Mouse (Mus musculus): Measurements from ENCODE around the gene Stard7.

The Stard7 gene

GRCm38 (mm10) chr2:127323667-127324066, 53.6 kb downstream of the Stard7 start:
- no peak for DNase-seq

GRCm38 (mm10) chr2:127324456-127324855, 54.4 kb downstream of the Stard7 start:
- DNase-seq, result no peak

DNA sequence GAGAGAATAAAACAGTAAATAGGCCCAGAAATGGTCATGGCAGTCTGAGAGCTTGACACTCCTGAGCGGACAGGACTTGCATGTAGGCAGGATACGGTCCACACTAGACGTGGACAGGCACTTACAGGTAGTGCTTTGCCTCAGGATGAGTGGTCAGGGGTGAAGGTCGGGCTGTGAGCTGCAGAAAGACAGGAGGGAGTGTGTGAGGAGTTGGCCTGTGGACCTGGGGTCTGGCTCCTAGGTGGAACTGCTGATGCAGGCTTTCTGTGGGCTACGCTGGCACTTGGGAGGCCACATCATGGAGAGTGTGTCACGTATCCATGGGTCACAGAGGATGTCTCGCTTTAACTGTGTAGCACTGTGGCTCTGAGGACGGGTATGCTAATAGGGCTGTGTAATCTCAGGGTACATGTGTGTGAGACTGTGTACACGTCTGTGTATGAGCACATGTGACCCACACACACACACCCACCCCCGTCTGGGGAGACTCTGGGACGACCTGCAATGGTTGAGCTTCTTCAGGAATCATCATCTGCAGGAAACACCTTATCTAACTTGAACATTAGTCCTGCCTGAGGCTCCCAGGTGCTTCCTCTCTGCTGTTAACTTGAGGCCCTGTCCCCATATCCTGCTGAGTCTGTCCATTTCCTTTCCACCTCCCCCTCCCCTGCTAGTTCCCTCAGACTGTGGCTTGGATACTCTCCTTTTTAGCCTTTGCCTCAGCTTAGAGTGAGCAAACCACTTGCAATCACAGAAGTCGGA, 58.3 kb downstream of the Stard7 start:
- DNase-seq, result no peak

GRCm38 (mm10) chr2:127332807-127333570, 63.0 kb downstream of the Stard7 start:
- no peak for DNase-seq

DNA sequence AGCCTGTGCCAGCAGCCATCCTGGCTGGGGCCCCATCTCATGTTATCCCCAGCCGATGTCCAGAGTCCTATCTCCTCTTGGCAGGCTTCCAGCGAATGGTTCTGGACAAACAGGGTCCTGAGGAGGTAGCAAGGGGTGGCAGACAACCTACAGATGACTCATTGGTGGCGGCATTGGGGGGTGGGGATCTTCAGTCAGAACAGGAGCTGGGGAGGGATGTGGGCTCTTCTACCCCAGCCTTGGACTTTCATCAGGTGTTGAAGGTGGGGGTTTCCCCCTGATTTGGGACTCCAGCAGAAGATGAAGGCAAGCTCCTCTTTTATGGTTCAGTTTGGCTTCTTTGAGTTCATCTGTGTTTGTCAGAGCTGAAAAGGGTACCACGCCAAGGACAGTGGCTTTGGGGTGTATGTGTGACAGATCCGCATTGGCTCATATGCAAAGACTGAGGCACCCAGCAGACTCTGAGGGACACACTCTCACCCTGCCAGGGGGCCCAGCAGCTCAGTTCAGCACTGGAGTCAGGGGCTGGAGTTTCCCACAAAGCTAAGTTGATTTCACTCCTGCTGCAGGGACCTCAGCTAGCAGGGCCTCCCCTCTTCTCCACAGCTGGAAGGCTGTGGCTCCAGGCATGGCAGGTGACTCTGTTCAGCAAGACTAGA, 64.1 kb downstream of the Stard7 start:
- DNase-seq, result no peak

GRCm38 (mm10) chr2:127335078-127335541, 65.1 kb downstream of the Stard7 start:
- DNase-seq, result no peak

DNA sequence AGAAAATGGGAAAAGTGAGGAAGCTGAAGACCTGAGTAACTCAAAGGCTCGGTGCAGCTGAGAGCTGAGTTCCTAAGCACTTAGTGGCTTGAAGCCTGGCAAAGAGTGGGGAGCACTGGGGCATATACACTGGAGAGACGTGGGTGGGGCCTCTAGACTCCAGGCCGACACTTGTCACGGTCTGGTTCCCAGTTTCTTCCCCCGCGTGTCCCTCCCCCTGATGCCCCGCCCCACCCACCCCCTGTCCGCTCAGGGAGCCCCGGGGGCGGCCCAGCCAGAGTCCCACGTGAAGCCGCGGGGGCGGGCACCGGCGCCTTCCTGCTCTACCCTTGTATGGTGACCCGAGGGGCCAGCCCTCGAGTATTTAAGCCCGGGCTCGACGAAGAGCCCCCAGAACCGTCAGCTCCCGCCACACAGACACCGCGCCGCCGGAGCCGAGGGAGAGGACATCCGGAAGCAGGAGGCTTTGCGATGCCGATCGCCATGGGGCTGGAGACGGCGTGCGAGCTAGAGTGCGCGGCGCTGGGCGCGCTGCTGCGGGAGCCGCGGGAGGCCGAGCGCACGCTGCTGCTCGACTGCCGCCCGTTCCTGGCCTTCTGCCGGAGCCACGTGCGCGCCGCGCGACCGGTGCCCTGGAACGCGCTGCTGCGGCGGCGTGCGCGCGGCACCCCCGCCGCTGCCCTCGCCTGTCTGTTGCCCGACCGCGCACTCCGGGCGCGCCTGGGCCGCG, 65.9 kb downstream of the Stard7 start, which contains the start of gene Dusp2:
Gene Dusp2 (plus strand): TSS at position 393 of the 730 bp plus-strand sequence.
- peak; percentile 54 for DNase-seq

DNA sequence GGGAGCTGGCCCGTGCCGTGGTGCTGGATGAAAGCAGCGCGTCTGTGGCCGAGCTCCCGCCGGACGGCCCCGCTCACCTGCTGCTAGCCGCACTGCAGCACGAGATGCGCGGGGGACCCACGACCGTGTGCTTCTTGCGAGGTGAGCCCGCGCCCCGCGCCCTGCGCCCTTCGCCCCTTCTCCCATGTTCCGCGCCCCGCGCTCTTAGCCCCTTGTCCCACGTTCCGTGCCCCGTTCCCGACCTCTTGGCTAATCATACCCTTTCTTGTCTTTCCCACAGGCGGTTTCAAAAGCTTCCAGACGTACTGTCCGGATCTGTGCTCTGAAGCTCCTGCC, 66.4 kb downstream of the Stard7 start:
- no peak for DNase-seq

GRCm38 (mm10) chr2:127336885-127337284, 66.9 kb downstream of the Stard7 start:
- no peak for DNase-seq

GRCm38 (mm10) chr2:127337531-127337930, 67.5 kb downstream of the Stard7 start:
- DNase-seq, result peak; percentile 46

DNA sequence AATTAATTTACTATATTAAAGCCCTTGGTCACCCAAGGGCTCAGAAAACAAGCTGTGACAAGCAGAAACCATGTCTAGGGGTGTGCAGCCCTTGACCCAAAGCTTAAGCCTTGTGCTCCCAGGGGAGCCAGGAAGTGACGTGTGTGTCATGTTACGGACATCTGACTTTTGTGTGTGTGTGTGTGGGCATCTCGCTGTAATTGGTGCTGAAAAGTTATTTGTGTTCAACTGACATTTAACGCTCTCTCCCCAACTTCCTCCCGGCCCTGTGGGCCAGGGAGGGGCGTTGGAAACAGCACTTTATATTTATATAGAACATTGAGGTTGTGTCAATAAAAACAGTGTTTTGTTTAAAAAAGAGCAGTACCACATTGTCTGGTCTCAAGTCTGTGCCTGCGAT, 68.0 kb downstream of the Stard7 start:
- DNase-seq, result no peak

DNA sequence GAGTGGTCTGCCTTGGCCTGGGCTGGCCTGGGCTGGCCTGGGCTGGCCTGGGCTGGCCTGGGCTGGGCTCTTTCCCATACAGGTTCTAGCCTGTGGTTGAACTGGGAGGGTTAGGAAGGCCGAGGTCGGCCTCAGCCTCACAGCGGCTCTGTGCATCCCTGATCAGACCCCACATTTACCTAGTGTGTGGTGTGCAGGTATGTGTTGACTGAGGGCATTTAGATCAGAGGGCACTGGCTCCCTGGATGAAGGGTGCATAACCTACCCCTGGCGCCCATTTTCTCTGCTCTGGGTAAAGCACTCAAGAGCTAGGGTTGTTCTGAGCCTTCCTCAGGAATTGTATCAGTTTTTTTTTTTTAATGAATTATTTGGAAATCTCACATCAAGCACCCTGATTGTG, 68.4 kb downstream of the Stard7 start, which contains the start of gene Astl:
Gene Astl (plus strand): TSS at position 224 of the 400 bp plus-strand sequence.
- no peak for DNase-seq

DNA sequence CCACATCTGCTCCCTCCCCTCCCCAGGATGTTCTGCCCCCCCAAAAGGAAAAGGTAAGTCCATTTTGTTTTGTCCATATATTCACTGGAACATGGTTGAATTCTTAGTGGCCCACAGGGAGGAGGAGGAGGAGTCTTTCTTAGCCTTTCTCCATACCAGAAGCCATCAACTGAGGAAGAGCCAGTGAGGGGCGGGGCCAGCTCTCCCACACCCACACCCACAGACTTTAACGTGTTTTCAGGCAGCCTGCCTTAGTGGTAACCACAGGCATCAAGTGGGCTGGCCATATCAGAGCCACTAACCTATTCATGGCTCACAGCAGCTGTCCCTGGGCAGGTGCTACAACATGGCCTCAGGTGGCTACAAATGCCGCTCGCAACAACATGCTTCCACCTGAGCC, 68.8 kb downstream of the Stard7 start:
- DNase-seq, result no peak

DNA sequence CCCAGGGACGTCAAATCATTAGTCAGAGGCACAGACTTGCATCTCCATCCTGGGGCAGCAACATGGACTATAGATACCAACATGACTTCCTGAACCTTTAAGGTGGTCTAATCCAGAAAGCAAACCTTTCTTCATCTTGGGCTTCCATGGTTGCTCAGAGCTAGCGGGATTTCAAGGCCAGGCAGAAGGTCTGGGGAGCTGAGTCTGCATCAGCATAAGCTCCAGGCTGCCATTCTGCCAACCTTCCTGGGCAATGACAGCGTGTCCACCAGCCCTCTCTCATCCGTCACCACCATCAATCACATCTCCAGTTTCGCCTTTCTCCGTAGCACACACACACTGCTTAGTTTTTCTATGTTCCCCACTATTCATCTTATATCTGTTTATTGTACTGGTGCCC, 69.2 kb downstream of the Stard7 start:
- DNase-seq, result no peak

DNA sequence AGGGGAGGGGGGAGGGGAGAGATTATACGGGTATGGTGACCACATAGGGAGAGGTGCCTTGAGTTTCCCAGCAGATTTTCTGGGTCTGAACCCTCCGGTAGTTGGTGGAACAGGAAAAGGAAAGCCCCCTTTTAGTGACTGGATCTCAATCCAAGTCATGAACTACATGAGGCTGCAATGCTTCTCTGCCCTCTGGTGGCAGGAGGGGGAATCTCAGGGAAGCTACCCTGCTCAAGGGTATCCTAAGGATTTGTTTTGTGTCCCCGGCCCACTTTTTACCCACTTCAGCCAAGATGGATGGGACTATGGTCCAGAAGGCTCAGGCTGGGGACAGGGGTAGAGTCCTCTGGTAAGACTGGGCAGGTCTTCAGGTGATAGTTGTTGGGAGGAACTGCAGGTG, 71.1 kb downstream of the Stard7 start:
- no peak for DNase-seq

DNA sequence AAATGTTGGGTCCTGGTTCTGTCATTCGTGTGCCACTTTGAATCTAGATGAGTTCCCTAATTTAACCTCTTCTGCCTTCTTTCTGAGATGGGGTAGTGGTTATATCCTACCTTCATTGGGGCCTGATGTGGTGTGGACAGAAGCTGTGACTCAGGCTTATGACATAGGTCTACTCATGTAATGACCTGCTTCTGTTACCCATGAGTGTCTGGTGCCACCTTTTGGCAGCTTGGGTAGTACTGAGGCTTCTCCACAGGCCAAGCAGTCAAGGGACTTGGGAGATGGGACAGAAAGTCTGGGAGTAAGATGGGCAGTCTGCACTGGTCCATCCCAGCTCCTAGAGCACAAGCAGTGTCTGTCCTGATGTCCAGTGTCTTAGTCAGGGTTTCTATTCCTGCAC, 76.3 kb downstream of the Stard7 start:
- DNase-seq, result no peak

DNA sequence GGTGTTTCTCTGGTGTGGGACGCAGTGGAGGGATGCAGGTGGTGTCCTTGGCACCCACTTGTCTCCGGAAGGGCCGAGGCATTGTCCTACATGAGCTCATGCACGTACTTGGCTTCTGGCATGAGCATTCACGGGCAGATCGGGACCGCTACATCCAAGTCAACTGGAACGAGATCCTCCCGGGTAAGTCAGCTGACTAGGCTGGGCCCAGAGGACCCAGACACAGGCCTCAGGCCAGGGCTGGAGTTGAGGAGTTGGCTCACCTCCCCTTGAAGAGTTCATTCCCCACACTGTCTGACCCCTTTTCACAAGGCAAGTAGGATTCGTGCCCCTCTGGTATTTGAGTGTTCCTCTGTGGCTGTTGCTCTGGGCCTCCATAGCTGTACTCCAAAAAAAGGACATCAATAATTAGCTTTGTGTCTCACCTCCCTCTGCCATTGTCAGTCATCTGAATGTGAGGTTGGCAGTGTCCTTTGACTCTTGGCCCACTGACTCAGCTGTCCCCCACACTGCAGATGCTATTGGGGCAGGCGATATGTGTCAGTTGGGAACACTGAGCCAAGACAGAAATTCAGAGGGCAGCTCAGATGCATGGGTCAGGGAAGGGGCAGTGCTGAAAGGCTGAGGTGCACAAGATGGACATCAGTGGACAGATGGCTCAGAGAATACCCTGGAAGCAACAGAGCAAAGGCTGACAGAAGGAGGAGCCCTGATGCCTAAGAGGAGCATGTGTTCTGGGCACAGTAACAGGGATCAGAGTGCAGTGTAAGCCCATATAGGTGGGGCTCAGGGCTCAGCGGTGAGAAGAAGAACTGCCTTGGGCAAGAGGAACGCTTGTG, 77.3 kb downstream of the Stard7 start:
- peak; percentile 27 for DNase-seq
